Mouse (Mus musculus) liver, adult 2 months (tissue): ENCODE measurements around the gene Pyroxd2. TPM values are rescaled to one million over a fixed set of nuclear protein-coding genes. Genes with fewer than 3 reads are reported as not detected.

Experiments
- DNase-seq: peaks from one replicate; pipeline ENCODE4 v3.0.0-alpha.2; 2011; ENCODE audit warnings: low read depth, low spot score; ENCODE audit errors: extremely low read depth
- H3K27ac ChIP-seq: fragments of 200-500 bp; replicated peaks from 2 replicates; pipeline ENCODE4 v1.5.1; 2012; ENCODE audit warnings: low read depth, mild to moderate bottlenecking, control low read depth, inconsistent platforms, low read length; ENCODE audit not compliant: insufficient read depth
- H3K27me3 ChIP-seq: fragments of 200-500 bp; 2 replicates; pipeline ENCODE4 v1.6.1; 2012; ENCODE audit warnings: mild to moderate bottlenecking, moderate library complexity, low read length, inconsistent platforms; ENCODE audit not compliant: control insufficient read depth, insufficient read depth
- H3K36me3 ChIP-seq: fragments of 200-500 bp; 2 replicates; pipeline ENCODE4 v1.6.1; 2012; ENCODE audit warnings: low read length, inconsistent platforms; ENCODE audit not compliant: control insufficient read depth, insufficient read depth
- H3K4me1 ChIP-seq: fragments of 200-500 bp; 2 replicates; pipeline ENCODE4 v1.6.1; 2011; ENCODE audit warnings: low read length; ENCODE audit not compliant: control insufficient read depth, insufficient read depth
- H3K4me3 ChIP-seq: fragments of 200-500 bp; 2 replicates; pipeline ENCODE4 v1.5.1; 2011; ENCODE audit warnings: low read depth, mild to moderate bottlenecking, control low read depth, low read length, moderate library complexity; ENCODE audit not compliant: insufficient read depth
- H3K79me2 ChIP-seq: fragments of 200-500 bp; 2 replicates; pipeline ENCODE4 v1.6.1; 2012; ENCODE audit warnings: inconsistent platforms, mild to moderate bottlenecking, low read length, moderate library complexity; ENCODE audit not compliant: control insufficient read depth, insufficient read depth
- H3K9ac ChIP-seq: fragments of 200-500 bp; 2 replicates; pipeline ENCODE4 v1.6.1; 2012; ENCODE audit warnings: low read depth, mild to moderate bottlenecking, control low read depth, inconsistent platforms, low read length
- CTCF ChIP-seq: fragments of 200-500 bp; IDR thresholded peaks from 2 replicates; pipeline ENCODE4 v1.5.1; 2011; ENCODE audit warnings: low read depth, low read length, control low read depth
- POLR2A ChIP-seq: fragments of 200-500 bp; IDR thresholded peaks from 2 replicates; pipeline ENCODE4 v1.6.1; 2011; ENCODE audit warnings: low read length, control low read depth; ENCODE audit not compliant: insufficient read depth; ENCODE audit errors: extremely low read depth
- WGBS: fragments of 180-500 bp; shearing (Covaris S2); methylation state at CpG from one replicate; pipeline ENCODE4 v1.1.7; 2018; 5-methylcytosine and 5-hydroxymethylcytosine counted together
- polyA plus RNA-seq: library from polyadenylated mRNA; depleted of rRNA; stranded (reverse); fragments of >200 nt; gene quantifications from 2 replicates; pipeline ENCODE4 v1.2.3, GENCODE M21; 2012; rRNA removed
- total RNA-seq: library from RNA; depleted of rRNA; stranded (reverse); fragments of >200 nt; gene quantifications from 2 replicates; pipeline ENCODE4 v1.2.3, GENCODE M21; 2014; rRNA removed

Gene Pyroxd2
- total and polyA plus RNA-seq, 2 experiments: 6.6 to 18.3 TPM

GRCm38 (mm10) chr19:42678191-42678590 is 74.4 kb downstream of the Pyroxd2 start:
- Histone ChIP-seq H3K4me1 (0 out of 2 replicates have a peak, but pooled peaks cover 5% of the 10 kb centered on the region), H3K4me3 (no peak overlapping the region), H3K79me2 (no peaks in the 10 kb centered on the region), H3K27me3 (no peaks in the 10 kb centered on the region), H3K9ac (no peak overlapping the region), H3K27ac (no peak overlapping the region), H3K36me3 (no peaks in the 10 kb centered on the region)
- WGBS: 64% methylated on average over 10 of the region's 10 CpGs
- TF ChIP-seq POLR2A (no peak), CTCF (no peak)
- peak; percentile 49 for DNase-seq

GRCm38 (mm10) chr19:42677452-42677851 is 75.1 kb downstream of the Pyroxd2 start:
- Histone ChIP-seq H3K4me3 (no peak overlapping the region), H3K79me2 (no peaks in the 10 kb centered on the region), H3K9ac (no peak overlapping the region), H3K36me3 (no peaks in the 10 kb centered on the region), H3K27ac (0 out of 2 replicates have a peak overlapping the region, but pooled peaks have one; percentile 19), H3K27me3 (no peaks in the 10 kb centered on the region), H3K4me1 (0 out of 2 replicates have a peak, but pooled peaks cover 5% of the 10 kb centered on the region)
- peak; percentile 37 for DNase-seq
- WGBS: 38% methylated on average over 3 of the region's 3 CpGs
- TF ChIP-seq POLR2A (no peak), CTCF (no peak)

GRCm38 (mm10) chr19:42676931-42677330 is 75.6 kb downstream of the Pyroxd2 start:
- no peak for DNase-seq
- no peaks in the 10 kb centered on the region for H3K27me3 ChIP-seq
- no peak overlapping the region for H3K9ac ChIP-seq
- H3K4me1 ChIP-seq: 0 out of 2 replicates have a peak, but pooled peaks cover 5% of the 10 kb centered on the region
- H3K79me2 ChIP-seq: no peaks in the 10 kb centered on the region
- H3K27ac ChIP-seq: no peak overlapping the region
- TF ChIP-seq CTCF (no peak), POLR2A (no peak)
- no peak overlapping the region for H3K4me3 ChIP-seq
- no peaks in the 10 kb centered on the region for H3K36me3 ChIP-seq
- 74% methylated on average over 3 of the region's 3 CpGs for WGBS

Other genes with a start within 250 kb of the Pyroxd2 start
- 11.9 and 14.7 TPM in 2 replicates for gene R3hcc1l, start 234.0 kb downstream of the Pyroxd2 start, total RNA-seq
- gene R3hcc1l, start 234.0 kb downstream of the Pyroxd2 start, polyA plus RNA-seq: 2.4 TPM in 2 replicates
- 0.74 and 1.1 TPM in 2 replicates for gene Loxl4, start 140.0 kb downstream of the Pyroxd2 start, total RNA-seq
- gene Loxl4, start 140.0 kb downstream of the Pyroxd2 start, polyA plus RNA-seq: 2.3 and 4.3 TPM in 2 replicates
- gene Hps1, start 27.2 kb upstream of the Pyroxd2 start, total RNA-seq: 3.1 and 3.8 TPM in 2 replicates
- 9.4 and 14.3 TPM in 2 replicates for gene Hps1, start 27.2 kb upstream of the Pyroxd2 start, polyA plus RNA-seq